Mouse (Mus musculus) adrenal gland (tissue): Measurements from ENCODE around the gene Zbtb44.

Source experiments
- intact Hi-C: fragments of 180-260 bp; cut with DNase I; formaldehyde crosslinking; loops from one replicate; pipeline ENCODE4 v1.15.1; 2025

Gene Zbtb44

DNA sequence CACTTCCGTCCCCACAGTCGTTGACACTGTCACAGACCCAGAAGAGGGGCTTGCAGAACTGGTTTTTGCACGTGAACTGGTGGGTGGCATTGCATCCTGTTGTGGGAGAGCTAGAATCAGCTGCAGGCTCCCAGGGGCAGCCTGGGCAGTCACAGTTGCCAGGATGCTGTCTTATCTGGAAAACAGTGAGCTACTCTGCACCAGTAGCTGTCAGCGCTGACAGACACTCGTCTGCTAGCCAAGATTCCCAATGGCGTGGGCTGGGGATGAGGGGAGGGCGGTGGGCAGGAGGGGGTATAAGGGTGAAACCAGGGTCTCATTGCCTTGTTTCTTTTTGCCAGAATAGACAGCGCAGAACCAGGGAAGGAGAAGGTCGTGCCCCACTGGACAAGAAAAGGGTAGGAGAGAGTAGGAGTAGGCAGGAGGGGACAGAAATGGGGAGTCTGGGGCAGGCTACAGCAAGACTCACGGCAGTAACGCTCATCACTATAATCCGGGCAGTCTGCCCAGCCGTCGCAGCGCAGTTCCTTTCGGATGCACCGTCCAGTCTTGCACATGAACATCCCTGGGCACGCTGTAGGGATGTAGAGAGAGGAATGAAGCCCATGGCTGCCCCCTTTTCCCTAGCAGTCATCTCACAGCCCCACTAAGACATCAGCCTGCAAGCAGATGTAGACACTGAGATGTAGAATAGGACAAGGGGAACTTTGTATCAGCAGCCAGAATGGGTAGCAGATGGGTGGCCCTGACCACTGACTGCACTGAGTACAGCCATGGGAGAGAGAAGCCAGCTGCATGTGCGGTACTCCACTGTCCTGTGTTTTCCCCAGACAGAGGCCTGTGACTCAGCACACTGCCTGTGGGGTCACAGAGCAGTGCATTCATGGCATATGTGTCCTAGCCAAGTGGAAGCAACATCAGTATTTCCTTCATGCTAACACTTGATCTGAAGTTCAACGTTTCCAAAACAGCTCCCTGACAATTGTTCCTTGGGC lies 66.9 kb downstream of the Zbtb44 start:
- intact Hi-C loops, result no loop called here

DNA sequence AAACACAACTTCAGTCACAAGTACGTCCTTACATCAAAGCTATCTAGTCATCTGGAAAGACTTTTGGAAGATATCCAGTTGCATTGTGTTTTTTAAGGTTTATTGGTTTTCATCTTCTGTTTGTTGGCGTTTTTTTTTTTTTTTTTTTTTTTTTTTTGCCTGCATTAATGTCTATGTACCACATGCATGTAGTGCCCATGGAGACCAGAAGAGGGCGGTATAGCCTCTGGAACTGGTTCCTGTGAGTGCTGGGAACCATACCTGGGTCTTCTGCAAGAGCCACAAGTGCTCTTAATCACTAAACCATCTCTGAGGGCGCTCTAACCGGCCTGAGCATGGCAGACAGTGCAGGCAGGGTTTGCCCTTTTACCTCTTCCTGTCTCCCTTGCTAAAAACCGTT lies 67.7 kb downstream of the Zbtb44 start:
- intact Hi-C loops, result no loop called here

DNA sequence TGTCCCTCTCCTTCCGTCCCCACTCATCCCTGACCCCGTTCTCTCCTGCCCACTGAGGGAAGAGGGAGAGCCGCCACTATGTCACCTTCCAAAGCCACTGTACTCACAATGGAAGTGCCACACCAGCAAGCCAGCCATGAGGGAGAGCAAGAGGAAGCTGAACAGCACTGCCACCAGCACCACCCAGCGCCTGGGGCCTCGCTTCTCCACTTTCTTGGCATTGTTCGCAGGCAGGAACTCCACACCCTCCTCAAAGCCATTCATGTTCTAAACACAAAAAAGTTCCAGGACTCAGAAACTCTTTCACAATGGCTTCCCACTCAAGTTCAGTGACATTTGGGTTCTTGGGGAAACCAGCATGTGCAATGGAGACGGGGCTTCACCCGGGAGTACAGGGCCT lies 78.0 kb downstream of the Zbtb44 start:
- intact Hi-C loops, result no loop called here

DNA sequence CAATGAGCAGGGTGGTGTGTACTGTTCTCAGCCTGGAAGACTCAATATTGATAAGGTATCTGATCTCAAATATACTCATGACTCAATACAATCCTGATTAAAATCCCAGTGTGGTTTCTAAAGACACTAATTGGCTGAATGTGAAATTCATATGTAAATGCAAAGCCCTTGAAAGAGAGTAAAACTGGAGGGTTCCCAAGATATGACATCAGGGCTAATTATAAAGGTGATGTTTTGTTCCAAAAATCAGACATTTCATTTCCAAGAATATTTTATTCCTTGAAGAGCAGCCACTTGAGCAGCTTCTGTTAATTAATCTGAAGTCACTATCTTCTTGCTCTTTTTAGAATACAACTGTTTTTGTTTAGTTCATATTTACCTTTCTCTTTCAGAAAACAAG lies 85.1 kb downstream of the Zbtb44 start:
- intact Hi-C loops, result no loop called here

DNA sequence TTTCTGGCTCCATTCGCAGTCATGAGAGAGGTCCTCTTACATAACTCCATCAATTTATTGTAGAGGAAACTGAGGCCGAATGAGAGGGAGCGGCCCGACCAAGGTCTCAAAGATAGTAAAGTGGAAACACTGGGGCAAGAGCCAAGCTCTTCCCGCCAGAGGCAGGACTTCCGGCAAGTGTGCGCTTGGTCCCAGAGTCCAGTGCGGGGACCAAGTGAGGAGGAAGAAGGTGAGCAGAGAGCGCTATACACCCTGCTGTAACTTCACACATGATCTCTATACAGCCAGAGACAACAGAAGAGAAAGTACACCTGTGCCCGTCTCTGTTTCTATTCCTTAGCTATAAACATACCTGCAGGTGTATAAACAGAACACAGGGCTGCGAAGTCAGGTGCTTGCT lies 86.6 kb downstream of the Zbtb44 start:
- intact Hi-C loops, result no loop called here

DNA sequence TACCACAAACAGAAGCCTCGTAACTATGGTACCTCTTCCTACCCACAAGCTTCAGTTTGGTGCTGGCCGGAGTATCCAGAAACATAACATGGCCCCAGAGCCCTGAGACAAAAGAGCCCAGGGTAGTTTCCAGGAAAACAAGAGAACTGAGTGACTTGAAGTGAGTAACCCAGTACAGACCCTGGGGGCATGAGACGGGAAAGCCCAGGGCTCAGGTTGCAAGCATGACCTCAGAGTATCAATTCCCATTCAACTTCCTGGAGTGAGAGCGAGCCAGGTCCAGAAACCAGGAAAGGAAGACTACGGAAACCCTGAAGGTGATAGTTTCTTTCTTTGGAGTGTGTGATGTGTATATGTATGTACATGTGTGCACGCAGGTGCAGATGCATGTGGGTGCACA lies 87.0 kb downstream of the Zbtb44 start:
- intact Hi-C loops, result no loop called here

DNA sequence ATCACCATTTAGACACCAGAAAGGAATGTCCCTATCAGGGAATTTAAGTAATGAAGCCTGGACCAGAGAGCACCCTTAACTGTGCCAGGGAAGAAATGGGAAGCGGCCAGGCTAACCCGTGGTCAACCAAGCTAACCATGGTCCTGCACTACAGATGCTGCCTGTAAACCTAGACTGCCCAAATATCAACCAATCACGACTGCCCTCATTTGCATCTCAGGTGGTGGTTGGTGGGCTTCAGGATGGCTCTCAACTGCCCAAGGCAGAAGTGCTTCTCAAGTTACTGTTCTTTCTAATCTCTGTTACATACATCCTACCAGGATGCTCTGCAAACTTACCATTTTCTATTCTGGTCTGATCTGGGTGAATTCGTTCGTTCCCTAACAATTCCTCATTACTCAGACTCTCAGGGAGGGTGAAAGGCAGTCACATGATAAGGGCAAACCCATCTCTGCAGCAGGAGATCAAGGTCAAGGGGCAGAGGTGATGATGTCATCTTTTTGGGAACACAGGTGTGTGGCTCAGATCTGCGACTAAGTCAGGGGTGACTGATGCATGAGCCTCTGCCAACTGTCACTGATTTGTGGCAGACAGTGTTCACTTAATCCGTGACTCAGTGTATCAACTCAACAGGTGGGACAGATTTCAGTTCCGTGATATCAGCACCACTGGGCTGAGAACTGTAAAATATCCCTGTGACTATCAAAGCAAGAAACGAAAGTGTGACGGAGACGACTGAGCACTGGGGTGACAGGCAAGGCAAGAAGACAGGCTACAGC lies 88.3 kb downstream of the Zbtb44 start:
- intact Hi-C loops, result no loop called here

DNA sequence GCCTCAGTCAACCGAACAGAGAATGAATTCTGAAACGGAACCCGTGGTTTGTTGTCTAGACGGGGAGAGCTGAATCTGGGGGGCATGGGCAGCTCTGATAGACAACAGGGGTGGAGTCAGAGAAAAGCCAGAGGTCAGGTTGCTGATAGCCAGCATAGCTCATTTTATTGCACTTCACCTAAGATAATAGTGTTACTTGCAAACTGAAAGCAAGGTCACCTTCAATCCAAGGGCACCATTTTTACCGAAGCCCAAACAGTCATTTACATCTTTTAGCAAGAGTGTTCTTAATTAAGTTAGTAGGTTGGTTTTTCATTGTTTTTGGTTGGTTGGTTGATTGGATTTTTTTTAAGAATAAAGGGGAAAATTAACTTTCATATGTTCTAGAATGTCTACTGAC lies 89.0 kb downstream of the Zbtb44 start:
- intact Hi-C loops, result no loop called here

DNA sequence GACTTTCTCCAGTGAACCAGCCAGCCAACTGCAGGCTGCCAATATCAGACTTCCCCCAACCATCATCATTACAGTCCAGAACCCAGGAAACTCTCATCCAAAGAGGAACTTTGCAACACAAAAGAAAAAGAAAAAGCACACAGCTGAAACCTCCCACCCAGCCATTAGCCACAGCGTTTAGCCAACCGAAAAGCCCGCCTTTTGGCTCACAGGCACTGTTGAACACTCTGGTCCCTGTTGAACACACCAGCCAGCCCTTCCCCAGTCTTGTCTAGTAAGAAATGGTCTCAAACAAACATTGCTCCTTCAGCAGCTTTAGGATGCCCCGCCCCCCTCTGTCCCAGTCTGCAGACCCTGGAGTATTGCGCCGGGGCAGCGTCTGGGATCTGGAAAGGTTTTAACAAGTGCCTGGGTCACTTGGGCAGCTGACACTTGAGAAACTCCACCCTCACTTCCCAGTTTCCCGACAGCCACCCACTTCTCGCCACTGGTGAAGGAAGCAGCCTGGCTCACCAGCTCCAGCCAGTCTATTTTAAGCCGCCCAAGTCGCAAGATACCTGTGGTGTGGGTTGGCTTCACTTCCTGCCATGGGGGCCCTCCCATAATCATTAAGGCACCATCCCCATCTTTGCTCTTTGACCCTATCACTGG lies 89.6 kb downstream of the Zbtb44 start:
- intact Hi-C loops, result no loop called here

DNA sequence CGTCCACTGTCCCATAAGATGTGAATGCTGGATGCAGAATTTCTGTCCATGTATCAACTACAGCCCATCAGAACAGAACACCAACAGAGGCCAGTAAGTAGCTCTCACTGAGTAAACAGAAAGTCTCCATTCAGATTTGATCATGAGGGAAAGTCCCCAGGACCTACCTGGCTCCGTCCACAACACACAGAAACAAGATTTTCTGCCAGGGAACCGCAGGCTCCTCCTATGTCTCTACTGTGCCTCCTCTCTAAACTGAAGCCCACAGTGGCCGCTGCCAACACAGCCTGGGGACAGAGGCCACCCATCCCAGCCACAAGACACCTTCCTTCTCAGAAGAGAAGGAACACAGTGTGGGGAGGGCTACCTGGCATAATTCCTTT lies 90.1 kb downstream of the Zbtb44 start:
- intact Hi-C loops, result no loop called here

DNA sequence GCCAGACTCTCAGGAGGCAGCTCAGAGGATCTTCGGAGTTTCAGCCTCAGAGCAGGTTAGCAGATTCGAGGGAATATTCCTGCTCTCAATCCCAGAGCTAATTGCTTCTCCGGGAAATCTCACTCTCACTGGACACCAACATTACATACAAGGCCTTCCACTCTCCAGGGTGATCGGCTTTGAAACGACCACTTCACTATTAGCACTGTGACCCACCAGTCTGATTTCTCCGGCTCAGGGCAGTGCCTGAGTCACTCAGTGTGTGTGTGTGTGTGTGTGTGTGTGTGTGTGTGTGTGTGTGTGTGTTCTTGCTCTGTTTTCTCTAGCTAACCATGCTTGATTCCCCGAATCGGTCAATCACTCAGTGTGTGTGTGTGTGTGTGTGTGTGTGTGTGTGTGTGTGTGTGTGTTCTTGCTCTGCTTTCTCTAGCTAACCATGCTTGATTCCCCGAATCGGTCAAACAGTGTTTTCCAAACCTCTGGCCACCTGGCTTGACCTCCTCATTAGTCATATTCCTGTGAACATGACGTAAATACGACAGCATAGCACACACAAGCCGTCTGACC lies 92.1 kb downstream of the Zbtb44 start:
- intact Hi-C loops, result no loop called here
